Mouse (Mus musculus) frontal cortex, adult 2 months (tissue): ENCODE measurements around the gene Tfe3. TPM values are rescaled to one million over a fixed set of nuclear protein-coding genes. Genes with fewer than 3 reads are reported as not detected.
A peak's percentile ranks its signal among the peaks of the same experiment; 100 is the strongest.
"Not testable (repeated sequence)": the region's sequence is repeated elsewhere in the genome, so short reads cannot be mapped to it uniquely, and the experiment has no call there.

Source experiments
- DNase-seq, 2 experiments: peaks; one replicate each; pipeline ENCODE4 v3.0.0; 2022; ENCODE audit warnings: low spot score in 1 of 2; ENCODE audit errors: extremely low spot score in 1 of 2
- polyA plus RNA-seq: library from polyadenylated mRNA; depleted of rRNA; stranded (reverse); fragments of >200 nt; gene quantifications from 2 replicates; pipeline ENCODE4 v1.2.3, GENCODE M21; 2012

Gene Tfe3
- polyA plus RNA-seq, 1 experiment, result 23.8 TPM

GRCm38 (mm10) chrX:7750432-7751116 is 11.8 kb upstream of the Tfe3 start, which contains the start of gene Ccdc120:
Ccdc120 (minus strand) TSS chrX:7750905.
- DNase-seq, result peak; percentile 38 to 83

GRCm38 (mm10) chrX:7753627-7754026 is 8.7 kb upstream of the Tfe3 start:
- not testable (repeated sequence) for DNase-seq

GRCm38 (mm10) chrX:7762921-7763197 is 499 bp downstream of the Tfe3 start:
- no peak for DNase-seq

GRCm38 (mm10) chrX:7763631-7764393 is 1.5 kb downstream of the Tfe3 start:
- no peak for DNase-seq

GRCm38 (mm10) chrX:7764657-7765280 is 2.4 kb downstream of the Tfe3 start:
- no peak for DNase-seq

- peak in 1 of 2 experiments; percentile 8 for DNase-seq
These were observed 2.9 kb downstream of the Tfe3 start for GRCm38 (mm10) chrX:7765281-7765670.

GRCm38 (mm10) chrX:7765764-7766163 is 3.4 kb downstream of the Tfe3 start:
- DNase-seq, result peak in 1 of 2 experiments; percentile 17

- DNase-seq, result no peak
These were observed 7.1 kb downstream of the Tfe3 start for GRCm38 (mm10) chrX:7769302-7770017.

GRCm38 (mm10) chrX:7772766-7773165 is 10.4 kb downstream of the Tfe3 start:
- DNase-seq, result no peak

GRCm38 (mm10) chrX:7775501-7776205 is 13.3 kb downstream of the Tfe3 start:
- no peak for DNase-seq

GRCm38 (mm10) chrX:7776329-7777082 is 14.1 kb downstream of the Tfe3 start:
- peak in 1 of 2 experiments; percentile 72 for DNase-seq

GRCm38 (mm10) chrX:7778450-7779244 is 16.3 kb downstream of the Tfe3 start:
- no peak for DNase-seq

- DNase-seq, result no peak
These were observed 16.9 kb downstream of the Tfe3 start for GRCm38 (mm10) chrX:7779294-7779693.

GRCm38 (mm10) chrX:7782603-7783092 is 20.3 kb downstream of the Tfe3 start:
- no peak for DNase-seq

- DNase-seq, result peak; percentile 38 to 77
These were observed 27.3 kb downstream of the Tfe3 start, which contains the start of gene Gripap1 for GRCm38 (mm10) chrX:7789542-7790136. Gripap1 (plus strand) TSS chrX:7789765.

GRCm38 (mm10) chrX:7790309-7790708 is 27.9 kb downstream of the Tfe3 start:
- peak in 1 of 2 experiments; percentile 11 for DNase-seq

GRCm38 (mm10) chrX:7793361-7793760 is 31.0 kb downstream of the Tfe3 start:
- peak in 1 of 2 experiments; percentile 23 for DNase-seq

GRCm38 (mm10) chrX:7795016-7795415 is 32.7 kb downstream of the Tfe3 start:
- DNase-seq, result no peak
